ENCODE assay signal across 8 mouse cellular contexts in the genomic region with DNA sequence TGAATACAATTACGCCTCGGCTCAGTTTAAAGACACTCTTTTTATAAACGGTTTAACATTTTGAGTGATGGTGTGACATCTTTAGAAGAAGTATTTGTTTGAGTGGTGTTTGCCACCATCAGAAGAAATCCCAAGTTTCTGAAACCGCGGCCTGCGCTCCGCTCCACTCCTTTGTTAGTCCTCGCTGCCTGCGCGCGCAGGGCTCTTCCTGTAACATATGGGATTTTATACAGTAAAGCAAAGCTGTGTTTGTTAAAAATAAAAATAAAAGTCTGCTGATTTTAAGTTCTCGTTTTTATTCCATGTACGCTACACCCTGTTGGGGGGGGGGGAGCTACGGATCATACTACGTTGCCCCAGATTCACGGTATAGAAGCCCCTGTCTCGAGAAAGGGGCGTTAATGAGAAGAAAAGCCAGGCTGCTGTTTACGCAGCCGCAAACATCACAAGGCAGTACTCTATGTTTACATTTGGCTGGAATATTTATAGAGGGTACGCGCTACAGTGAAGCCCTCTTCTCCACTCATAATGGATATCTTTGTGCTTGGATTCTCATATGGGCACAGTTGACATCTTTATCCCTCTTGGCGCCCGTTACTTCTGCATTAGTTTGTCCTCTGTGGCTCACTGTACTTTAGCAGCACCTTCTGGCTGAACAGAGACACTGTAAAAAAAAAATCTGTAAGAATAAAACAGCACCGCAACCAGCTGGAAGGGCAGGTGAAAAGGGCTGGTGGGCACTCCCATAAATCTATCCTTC.
DNase-seq lines count a peak whose midpoint lies in the region; ATAC-seq and TF ChIP-seq lines count a peak whose summit lies in the region.

No protein-coding gene starts in this region.

- no peaks in the 10 kb centered on the region for H3K36me3 ChIP-seq in spleen, adult 2 months (ENCODE audit: control insufficient read depth, insufficient read depth, low read length)
- no peaks in the 10 kb centered on the region for H3K36me3 ChIP-seq in midbrain, postnatal 0 days (ENCODE audit: insufficient read depth, low read length)

- no peak overlapping the region for H3K9ac ChIP-seq in midbrain, postnatal 0 days (replicated peaks; ENCODE audit: low read length, poor library complexity, severe bottlenecking)

- WGBS in spleen, adult 2 months, result 85% methylated on average over 25 of the region's 25 CpGs
- WGBS in midbrain, postnatal 0 days, result 53% methylated on average over 25 of the region's 25 CpGs

- H3K27me3 ChIP-seq in spleen, adult 2 months (ENCODE audit: control insufficient read depth, insufficient read depth, low read length), result no peaks in the 10 kb centered on the region
- H3K27me3 ChIP-seq in midbrain, postnatal 0 days (ENCODE audit: insufficient read depth, low read length), result no peaks in the 10 kb centered on the region

- no peak for TF ChIP-seq POLR2A in spleen, adult 2 months (IDR thresholded peaks at IDR 0.05; ENCODE audit: low read depth, low read length)

- peak overlapping the region; percentile 44 for H3K4me2 ChIP-seq in midbrain, postnatal 0 days (ENCODE audit: low read depth, low read length, poor library complexity, severe bottlenecking)

- peak; percentile 17 to 20 for DNase-seq in cerebellum, postnatal 14 days
- no peak for DNase-seq in cerebellum, postnatal 36 days
- peak in 1 of 2 experiments; percentile 9 for DNase-seq in spleen, adult 2 months (ENCODE audit: low read depth in 1 of 2, low spot score in 2 of 2)
- DNase-seq in spleen, adult 12 weeks (ENCODE audit: low spot score), result no peak
- DNase-seq in kidney, postnatal 4 days, result peak; percentile 7 to 41
- DNase-seq in midbrain, postnatal 0 days (ENCODE audit: low spot score), result peak; percentile 76
- no peak for DNase-seq in urinary bladder, adult 18-20 months (ENCODE audit: low spot score in 2 of 2)
- no peak for DNase-seq in spleen, postnatal 4 days (ENCODE audit: low spot score in 2 of 2)

- TF ChIP-seq CTCF in spleen, adult 2 months (IDR thresholded peaks at IDR 0.05; ENCODE audit: extremely low read depth, insufficient read depth, insufficient read length, insufficient replicate concordance), result peak; percentile 8; the same call in 1 of the 2 replicates
- TF ChIP-seq CTCF in midbrain, postnatal 0 days (IDR thresholded peaks at IDR 0.05), result 0 out of 2 replicates have a peak, but pooled peaks have one; percentile 68

- no peak overlapping the region for H3K4me3 ChIP-seq in spleen, adult 2 months (ENCODE audit: extremely low read depth, insufficient read depth, insufficient read length)
- peak overlapping the region; percentile 25 for H3K4me3 ChIP-seq in midbrain, postnatal 0 days (ENCODE audit: low read depth, low read length)

- H3K9me3 ChIP-seq in midbrain, postnatal 0 days (ENCODE audit: low read length), result no peaks in the 10 kb centered on the region

- H3K27ac ChIP-seq in spleen, adult 2 months (ENCODE audit: insufficient read depth, low read length), result no peak overlapping the region
- no peak overlapping the region for H3K27ac ChIP-seq in midbrain, postnatal 0 days (ENCODE audit: low read depth, low read length)

- no peaks in the 10 kb centered on the region for H3K4me1 ChIP-seq in spleen, adult 2 months (ENCODE audit: control insufficient read depth, insufficient read depth, insufficient read length)
- H3K4me1 ChIP-seq in midbrain, postnatal 0 days (ENCODE audit: insufficient read depth, low read length), result no peaks in the 10 kb centered on the region

- ATAC-seq in midbrain, postnatal 0 days (ENCODE audit: low FRiP score), result no peak

Comparison
In these comparisons a context has a peak if more than half of its experiments do, and no peak if none do; other contexts are left out.
1. DNase-seq: peak in cerebellum, postnatal 14 days (2 of 2), kidney, postnatal 4 days (2 of 2) and midbrain, postnatal 0 days (single experiment); none in cerebellum, postnatal 36 days (0 of 2), spleen, adult 12 weeks (single experiment), urinary bladder, adult 18-20 months (0 of 2) and spleen, postnatal 4 days (0 of 2).